Mouse (Mus musculus) splenic B cell, adult 2 months (primary cell): ENCODE measurements around the gene Clnk.
A peak's percentile ranks its signal among the peaks of the same experiment; 100 is the strongest.

Source experiments
- DNase-seq: peaks from one replicate; pipeline ENCODE4 v3.0.0-alpha.2; 2011; ENCODE audit warnings: low read depth, low spot score
- H3K27me3 ChIP-seq: 2 replicates; pipeline ENCODE4 v1.6.1; 2012; ENCODE audit warnings: mild to moderate bottlenecking, low read length, moderate library complexity, mixed read lengths; ENCODE audit not compliant: control insufficient read depth, poor library complexity, insufficient read depth, severe bottlenecking
- H3K36me3 ChIP-seq: 2 replicates; pipeline ENCODE4 v1.6.1; 2012; ENCODE audit warnings: mild to moderate bottlenecking, low read length, moderate library complexity, mixed read lengths; ENCODE audit not compliant: control insufficient read depth, poor library complexity, insufficient read depth, severe bottlenecking

Gene Clnk

GRCm38 (mm10) chr5:38813391-38814109 lies 63.1 kb downstream of the Clnk start:
- Histone ChIP-seq H3K27me3 (no peaks in the 10 kb centered on the region), H3K36me3 (no peaks in the 10 kb centered on the region)
- DNase-seq: no peak

DNA sequence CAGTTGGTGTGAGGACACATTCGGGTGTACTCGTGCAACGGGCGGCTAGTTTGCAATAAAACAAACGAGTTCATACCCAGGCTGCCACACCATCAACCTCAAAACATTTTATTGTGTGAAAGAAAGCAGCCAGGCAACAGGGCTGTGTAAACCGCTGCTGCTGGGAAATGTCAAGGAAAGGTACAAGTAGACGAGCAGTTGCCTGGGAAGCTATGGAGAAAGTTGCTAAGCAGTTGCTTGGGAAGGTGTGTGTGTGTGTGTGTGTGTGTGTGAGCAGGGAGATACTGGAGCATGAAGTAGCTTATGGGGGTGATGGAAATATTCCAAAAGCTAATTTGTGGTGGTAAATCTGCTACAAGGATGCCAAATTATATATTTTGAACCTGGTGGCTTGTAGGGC lies 63.7 kb downstream of the Clnk start:
- H3K36me3 ChIP-seq: no peaks in the 10 kb centered on the region
- DNase-seq: no peak
- no peaks in the 10 kb centered on the region for H3K27me3 ChIP-seq

DNA sequence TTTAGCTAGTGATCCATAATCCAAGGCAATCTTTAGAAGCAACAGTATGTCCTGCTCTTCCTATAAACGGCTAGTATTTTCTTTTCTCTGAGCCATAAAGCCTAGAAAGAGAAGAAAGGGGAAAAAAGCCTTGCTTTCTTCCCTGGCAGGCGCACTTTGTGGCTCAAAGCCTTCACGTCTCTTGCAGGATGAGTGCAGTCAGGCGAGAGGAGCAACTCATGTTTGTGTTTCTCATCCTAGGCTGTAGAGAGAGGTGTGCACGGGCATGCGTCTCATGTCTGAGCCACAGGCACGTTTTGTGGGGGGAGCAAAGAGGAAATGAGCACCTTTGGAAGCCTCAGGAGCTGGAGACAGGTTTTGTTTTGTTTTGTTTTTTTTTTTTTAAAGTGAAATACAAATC lies 64.2 kb downstream of the Clnk start:
- Histone ChIP-seq H3K36me3 (no peaks in the 10 kb centered on the region), H3K27me3 (no peaks in the 10 kb centered on the region)
- DNase-seq: no peak

DNA sequence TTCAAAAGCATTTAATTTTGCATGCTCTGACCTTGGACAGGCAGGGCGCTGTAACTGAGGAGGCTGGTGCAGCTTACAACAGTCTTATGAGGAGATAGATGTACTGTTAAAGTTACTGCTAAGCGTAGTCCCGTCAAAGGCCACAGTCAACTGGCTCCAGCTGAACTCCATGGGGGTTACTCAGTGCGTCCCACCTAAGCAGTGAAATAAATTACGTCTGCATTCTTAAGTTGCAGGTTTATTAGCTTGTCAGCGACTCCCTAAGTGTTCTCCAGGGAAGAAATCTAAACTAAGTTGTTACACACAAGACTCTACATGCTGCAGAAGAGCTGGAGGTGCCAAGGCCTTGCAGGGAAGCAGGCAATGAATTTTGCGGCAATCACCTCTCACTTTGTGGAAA lies 77.7 kb downstream of the Clnk start:
- no peak for DNase-seq
- no peaks in the 10 kb centered on the region for H3K36me3 ChIP-seq
- no peaks in the 10 kb centered on the region for H3K27me3 ChIP-seq

GRCm38 (mm10) chr5:38795139-38795538 lies 81.5 kb downstream of the Clnk start:
- Histone ChIP-seq H3K27me3 (no peaks in the 10 kb centered on the region), H3K36me3 (no peaks in the 10 kb centered on the region)
- no peak for DNase-seq

DNA sequence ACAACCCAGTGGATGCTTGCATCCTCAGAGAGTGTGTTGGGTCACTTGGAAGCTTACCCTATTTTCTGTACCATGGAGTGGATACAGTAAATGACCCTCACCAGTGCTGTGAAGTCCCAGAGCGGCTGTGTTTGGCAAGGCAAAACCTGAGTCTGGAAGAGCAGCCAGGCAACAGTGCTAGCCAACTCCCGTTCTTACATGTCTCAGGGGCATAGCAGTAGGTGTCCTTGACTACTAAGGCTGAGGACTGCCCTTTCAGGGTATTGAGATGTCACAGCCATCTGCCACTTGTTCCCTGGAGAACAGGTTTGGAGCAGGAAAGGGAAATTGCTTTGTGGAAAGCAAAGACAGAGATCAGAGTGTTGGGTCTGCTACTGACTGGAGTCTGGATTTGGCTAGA lies 85.5 kb downstream of the Clnk start:
- no peaks in the 10 kb centered on the region for H3K27me3 ChIP-seq
- H3K36me3 ChIP-seq: no peaks in the 10 kb centered on the region
- DNase-seq: no peak

DNA sequence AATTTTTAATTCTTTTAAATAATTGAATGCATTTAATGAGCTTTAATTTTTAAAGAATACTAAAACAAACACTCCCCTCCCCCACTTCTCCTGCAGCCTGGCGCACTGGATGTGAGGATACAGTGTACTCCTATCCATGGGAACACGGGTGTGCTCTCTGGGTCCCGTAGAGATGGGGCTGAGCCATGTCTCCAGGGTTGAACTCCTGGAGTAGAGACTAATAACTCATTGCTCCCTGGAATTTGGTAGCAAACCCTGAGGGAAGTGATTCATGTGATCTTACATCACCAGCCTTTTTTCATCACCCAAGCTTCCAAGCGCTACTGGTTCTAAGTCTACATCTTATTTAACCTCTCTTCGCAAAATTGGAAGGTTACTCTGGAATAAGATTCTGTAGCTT lies 87.8 kb downstream of the Clnk start:
- no peaks in the 10 kb centered on the region for H3K36me3 ChIP-seq

GRCm38 (mm10) chr5:38787851-38788520 lies 88.6 kb downstream of the Clnk start:
- H3K27me3 ChIP-seq: no peaks in the 10 kb centered on the region
- H3K36me3 ChIP-seq: no peaks in the 10 kb centered on the region
- no peak for DNase-seq

More for the DNA sequence above, 87.8 kb downstream of the Clnk start:
- H3K27me3 ChIP-seq: no peaks in the 10 kb centered on the region
- no peak for DNase-seq

- no peak for DNase-seq
- Histone ChIP-seq H3K36me3 (no peaks in the 10 kb centered on the region), H3K27me3 (no peaks in the 10 kb centered on the region)
These were observed 90.5 kb downstream of the Clnk start for GRCm38 (mm10) chr5:38786126-38786525.

DNA sequence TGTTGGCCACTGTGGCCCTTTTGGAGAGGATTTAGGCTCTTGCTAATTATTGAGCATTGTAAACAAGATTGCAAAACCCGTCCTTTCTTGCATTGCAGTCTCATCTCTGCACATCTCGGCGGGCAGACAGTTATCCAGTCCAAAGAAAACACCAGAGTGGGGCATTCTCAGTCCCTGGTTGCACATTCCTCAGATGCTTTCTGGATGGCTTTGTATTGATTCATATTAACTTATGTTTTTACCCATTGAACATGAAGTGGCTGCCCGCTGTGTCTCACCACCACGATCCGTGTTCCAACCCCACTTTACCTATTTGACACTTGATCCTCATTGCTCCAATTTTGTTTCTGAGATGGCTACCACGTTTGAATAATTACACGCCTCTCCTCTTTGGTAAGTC lies 90.9 kb downstream of the Clnk start:
- Histone ChIP-seq H3K36me3 (no peaks in the 10 kb centered on the region), H3K27me3 (no peaks in the 10 kb centered on the region)
- no peak for DNase-seq

- Histone ChIP-seq H3K36me3 (no peaks in the 10 kb centered on the region), H3K27me3 (no peaks in the 10 kb centered on the region)
- peak; percentile 77 for DNase-seq
These were observed 94.8 kb downstream of the Clnk start for GRCm38 (mm10) chr5:38781813-38782212.

GRCm38 (mm10) chr5:38780631-38781030 lies 96.0 kb downstream of the Clnk start:
- DNase-seq: no peak
- Histone ChIP-seq H3K27me3 (no peaks in the 10 kb centered on the region), H3K36me3 (no peaks in the 10 kb centered on the region)

- no peaks in the 10 kb centered on the region for H3K36me3 ChIP-seq
- DNase-seq: no peak
- no peaks in the 10 kb centered on the region for H3K27me3 ChIP-seq
These were observed 96.6 kb downstream of the Clnk start for GRCm38 (mm10) chr5:38780045-38780444.

DNA sequence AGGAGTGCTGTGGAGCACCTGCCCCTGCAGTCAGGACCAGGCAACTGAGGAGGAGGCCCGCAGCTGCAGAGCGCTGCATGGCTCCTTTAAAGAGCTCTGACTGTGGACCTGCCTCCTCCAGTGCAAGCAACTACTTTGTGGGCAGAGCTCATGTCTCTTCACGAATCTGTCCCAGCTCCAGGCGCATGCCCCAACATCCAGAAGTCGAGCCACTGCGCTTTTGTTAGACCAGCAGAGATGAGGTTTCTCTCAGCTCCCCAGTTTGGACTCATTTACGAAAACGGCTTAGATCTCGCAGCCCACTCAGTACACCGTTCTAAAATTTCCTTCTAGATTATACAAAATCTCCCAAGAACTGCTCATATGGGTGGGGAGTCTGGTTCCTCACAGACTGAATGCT lies 101.1 kb downstream of the Clnk start:
- H3K36me3 ChIP-seq: no peaks in the 10 kb centered on the region
- no peaks in the 10 kb centered on the region for H3K27me3 ChIP-seq
- DNase-seq: no peak

- Histone ChIP-seq H3K36me3 (no peaks in the 10 kb centered on the region), H3K27me3 (no peaks in the 10 kb centered on the region)
- DNase-seq: peak; percentile 41
These were observed 121.7 kb downstream of the Clnk start for GRCm38 (mm10) chr5:38754950-38755349.

GRCm38 (mm10) chr5:38752749-38753148 lies 123.9 kb downstream of the Clnk start:
- DNase-seq: no peak
- Histone ChIP-seq H3K36me3 (no peaks in the 10 kb centered on the region), H3K27me3 (no peaks in the 10 kb centered on the region)
